Mouse (Mus musculus) stomach, postnatal 0 days (tissue): ENCODE measurements around the gene Nol4l.

ENCODE experiments used
- CTCF ChIP-seq: IDR thresholded peaks from 2 replicates; pipeline ENCODE4 v1.5.1; 2016; ENCODE audit warnings: antibody characterized with exemption, low read depth, mild to moderate bottlenecking, moderate library complexity
- EP300 ChIP-seq: optimal IDR thresholded peaks from 2 replicates; pipeline ENCODE3; 2016; ENCODE audit warnings: antibody characterized with exemption

- TF ChIP-seq CTCF, result peak; percentile 61
- TF ChIP-seq EP300, result no peak
Measured at GRCm38 (mm10) chr2:153499154-153499553, 30.6 kb downstream of the Nol4l start.
